Mouse (Mus musculus) hindbrain, postnatal 0 days (tissue): ENCODE results near the gene Slc35f1. TPM values are rescaled to one million over a fixed set of nuclear protein-coding genes. Genes with fewer than 3 reads are reported as not detected.

ENCODE experiments used
- ATAC-seq: fragments of 200-750 bp; cut with Nextera tagmentation; 2 replicates; pipeline ENCODE4 v1.8.0; 2017; ENCODE audit warnings: mild to moderate bottlenecking, moderate TSS enrichment, moderate library complexity
- DNase-seq: peaks from one replicate; pipeline ENCODE4 v3.0.0-alpha.2; 2015; ENCODE audit warnings: low spot score
- H3K27ac ChIP-seq: fragments of 300-500 bp; sonication (generic); 2 replicates; pipeline ENCODE4 v1.5.1; 2014; ENCODE audit warnings: mild to moderate bottlenecking
- H3K27me3 ChIP-seq: fragments of 300-500 bp; sonication (generic); 2 replicates; pipeline ENCODE4 v1.6.1; 2014; ENCODE audit warnings: low read length, mixed read lengths; ENCODE audit not compliant: insufficient read depth
- H3K36me3 ChIP-seq: fragments of 300-500 bp; sonication (generic); 2 replicates; pipeline ENCODE4 v1.6.1; 2014; ENCODE audit warnings: low read length, mixed read lengths; ENCODE audit not compliant: insufficient read depth
- H3K4me1 ChIP-seq: fragments of 300-500 bp; sonication (generic); 2 replicates; pipeline ENCODE4 v1.6.1; 2014; ENCODE audit warnings: antibody characterized with exemption, low read length, mixed read lengths; ENCODE audit not compliant: insufficient read depth
- H3K4me2 ChIP-seq: fragments of 300-500 bp; sonication (generic); 2 replicates; pipeline ENCODE4 v1.6.1; 2014; ENCODE audit warnings: low read depth, mild to moderate bottlenecking, low read length, moderate library complexity, mixed read lengths
- H3K4me3 ChIP-seq: fragments of 300-500 bp; sonication (generic); 2 replicates; pipeline ENCODE4 v1.5.1; 2014; ENCODE audit warnings: low read length
- H3K9ac ChIP-seq: fragments of 300-500 bp; sonication (generic); replicated peaks from 2 replicates; pipeline ENCODE4 v1.6.1; 2014; ENCODE audit warnings: mild to moderate bottlenecking, low read length, moderate library complexity, mixed read lengths
- H3K9me3 ChIP-seq: fragments of 300-500 bp; sonication (generic); 2 replicates; pipeline ENCODE4 v1.6.1; 2016; ENCODE audit warnings: low read length, mixed read lengths
- CTCF ChIP-seq: IDR thresholded peaks from 2 replicates; pipeline ENCODE4 v1.5.1; 2016; ENCODE audit warnings: antibody characterized with exemption, control low read depth, low read depth
- WGBS: fragments of 180-500 bp; shearing (Covaris S2); extraction: QIAGEN DNeasy Blood & Tissue Kit; methylation state at CpG from one replicate; pipeline ENCODE4 v1.1.7; 2014; 5-methylcytosine and 5-hydroxymethylcytosine counted together
- polyA plus RNA-seq: library from polyadenylated mRNA; unstranded; fragments of >200 nt; fragmentation: Nextera tagmentation; extraction: Ambion mirVana; gene quantifications from 2 replicates; pipeline ENCODE4 v1.2.1, GENCODE M21; 2015
- total RNA-seq: library from RNA; depleted of rRNA; stranded (reverse); fragments of >200 nt; gene quantifications from 2 replicates; pipeline ENCODE4 v1.2.3, GENCODE M21; 2014

The Slc35f1 gene
- total and polyA plus RNA-seq, 2 experiments from 2014 or later = 31.7 to 83.3 TPM

- Histone ChIP-seq H3K36me3 (no peaks in the 10 kb centered on the region), H3K4me1 (no peaks in the 10 kb centered on the region), H3K27me3 (no peaks in the 10 kb centered on the region), H3K4me3 (no peak overlapping the region), H3K9me3 (no peaks in the 10 kb centered on the region), H3K4me2 (no peak overlapping the region), H3K9ac (no peak overlapping the region), H3K27ac (no peak overlapping the region)
- DNase-seq (no peak), ATAC-seq (no peak)
- WGBS = 89% methylated on average over 2 of the region's 2 CpGs
- TF ChIP-seq CTCF = no peak
These were observed 132.6 kb downstream of the Slc35f1 start for GRCm38 (mm10) chr10:52822909-52823308.

GRCm38 (mm10) chr10:52825746-52826145 lies 135.4 kb downstream of the Slc35f1 start:
- H3K36me3 ChIP-seq = no peaks in the 10 kb centered on the region
- no peaks in the 10 kb centered on the region for H3K9me3 ChIP-seq
- no peak overlapping the region for H3K9ac ChIP-seq
- no peak for ATAC-seq
- no peaks in the 10 kb centered on the region for H3K27me3 ChIP-seq
- no peak for TF ChIP-seq CTCF
- H3K4me1 ChIP-seq = no peaks in the 10 kb centered on the region
- no peak overlapping the region for H3K27ac ChIP-seq
- DNase-seq = no peak
- no peak overlapping the region for H3K4me2 ChIP-seq
- 88% methylated on average over 4 of the region's 4 CpGs for WGBS
- H3K4me3 ChIP-seq = no peak overlapping the region

DNA sequence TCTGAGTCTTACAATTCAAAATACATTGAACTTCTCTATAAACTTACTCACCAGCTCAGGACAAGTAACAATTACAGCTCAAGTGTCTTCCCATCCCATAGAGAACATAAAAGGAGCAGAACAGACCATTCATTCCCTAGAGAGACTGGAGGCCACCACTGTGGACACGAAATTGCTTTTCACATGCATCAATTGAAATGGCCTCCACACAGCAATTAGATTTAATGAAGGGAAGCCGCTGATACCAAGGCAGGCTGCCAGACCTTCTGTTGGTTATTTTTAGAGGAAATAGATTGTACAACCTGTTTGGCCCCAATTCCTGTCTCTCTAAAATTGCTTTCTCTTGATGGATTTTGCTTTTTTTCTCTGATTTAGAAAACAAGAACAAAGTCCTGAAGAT lies 150.5 kb downstream of the Slc35f1 start:
- 17% methylated on average over 2 of the region's 2 CpGs for WGBS
- Histone ChIP-seq H3K9ac (no peak overlapping the region), H3K9me3 (no peaks in the 10 kb centered on the region), H3K36me3 (no peaks in the 10 kb centered on the region), H3K4me2 (no peak overlapping the region), H3K4me3 (no peak overlapping the region), H3K27ac (no peak overlapping the region), H3K4me1 (no peaks in the 10 kb centered on the region), H3K27me3 (no peaks in the 10 kb centered on the region)
- DNase-seq (peak; percentile 75), ATAC-seq (peak; percentile 63; the same call in 1 of the 2 replicates)
- no peak for TF ChIP-seq CTCF

GRCm38 (mm10) chr10:52851994-52852393 lies 161.7 kb downstream of the Slc35f1 start:
- Histone ChIP-seq H3K9me3 (no peaks in the 10 kb centered on the region), H3K4me1 (no peaks in the 10 kb centered on the region), H3K27me3 (no peaks in the 10 kb centered on the region), H3K9ac (no peak overlapping the region), H3K4me3 (no peak overlapping the region), H3K4me2 (no peak overlapping the region), H3K36me3 (no peaks in the 10 kb centered on the region), H3K27ac (no peak overlapping the region)
- TF ChIP-seq CTCF = no peak
- DNase-seq = no peak
- no peak for ATAC-seq

- no peak for ATAC-seq
- no peak for TF ChIP-seq CTCF
- DNase-seq = no peak
- H3K27me3 ChIP-seq = no peaks in the 10 kb centered on the region
- no peaks in the 10 kb centered on the region for H3K9me3 ChIP-seq
- H3K4me3 ChIP-seq = no peak overlapping the region
- H3K9ac ChIP-seq = no peak overlapping the region
- no peaks in the 10 kb centered on the region for H3K4me1 ChIP-seq
- 76% methylated on average over 2 of the region's 2 CpGs for WGBS
- H3K27ac ChIP-seq = no peak overlapping the region
- H3K36me3 ChIP-seq = no peaks in the 10 kb centered on the region
- H3K4me2 ChIP-seq = no peak overlapping the region
These were observed 170.5 kb downstream of the Slc35f1 start for GRCm38 (mm10) chr10:52860851-52861250.

DNA sequence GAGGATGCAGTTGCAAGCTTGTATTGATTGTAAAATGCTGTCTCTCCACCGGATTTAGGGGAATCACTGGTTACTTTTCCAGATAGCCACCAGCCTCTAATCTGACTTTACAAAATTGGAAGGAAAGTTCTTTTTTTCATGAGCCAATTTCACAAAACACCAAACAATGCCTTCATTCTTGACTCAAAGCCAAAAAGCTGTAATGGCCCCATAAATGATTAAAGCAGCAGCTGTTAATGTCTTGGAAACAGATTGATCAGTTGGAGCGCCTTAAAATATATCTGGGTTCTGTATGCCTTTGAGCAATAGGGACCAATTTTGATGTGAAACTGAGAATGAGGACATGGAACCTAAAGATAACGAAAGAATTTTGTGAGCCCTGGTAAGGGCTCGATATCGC lies 174.6 kb downstream of the Slc35f1 start:
- Histone ChIP-seq H3K9ac (no peak overlapping the region), H3K27ac (no peak overlapping the region), H3K9me3 (no peaks in the 10 kb centered on the region), H3K4me1 (no peaks in the 10 kb centered on the region), H3K36me3 (no peaks in the 10 kb centered on the region), H3K27me3 (no peaks in the 10 kb centered on the region), H3K4me3 (no peak overlapping the region), H3K4me2 (no peak overlapping the region)
- DNase-seq = peak; percentile 29
- 65% methylated on average over 5 of the region's 5 CpGs for WGBS
- TF ChIP-seq CTCF = no peak
- ATAC-seq = no peak

GRCm38 (mm10) chr10:52871110-52871509 lies 180.8 kb downstream of the Slc35f1 start:
- Histone ChIP-seq H3K4me1 (no peaks in the 10 kb centered on the region), H3K27me3 (no peaks in the 10 kb centered on the region), H3K36me3 (no peaks in the 10 kb centered on the region), H3K27ac (no peak overlapping the region), H3K9me3 (no peaks in the 10 kb centered on the region), H3K9ac (no peak overlapping the region), H3K4me3 (no peak overlapping the region), H3K4me2 (no peak overlapping the region)
- no peak for TF ChIP-seq CTCF
- ATAC-seq (no peak), DNase-seq (no peak)
